Mouse (Mus musculus) layer of hippocampus, postnatal 14 days (tissue): Measurements from ENCODE around the gene Gp1ba. TPM values are rescaled to one million over a fixed set of nuclear protein-coding genes. Genes with fewer than 3 reads are reported as not detected.

Experiments used
- DNase-seq, 2 experiments: peaks; one replicate each; pipeline ENCODE4 v3.0.0; 2021 to 2022; ENCODE audit warnings: low spot score in 2 of 2, mixed read lengths in 1 of 2
- total RNA-seq, 2 experiments: library from RNA; stranded (reverse); gene quantifications; 2 replicates each; pipeline ENCODE4 v1.2.3; 2021

Gp1ba gene
- total RNA-seq, 2 experiments from 2014 or later, result not detected

DNA sequence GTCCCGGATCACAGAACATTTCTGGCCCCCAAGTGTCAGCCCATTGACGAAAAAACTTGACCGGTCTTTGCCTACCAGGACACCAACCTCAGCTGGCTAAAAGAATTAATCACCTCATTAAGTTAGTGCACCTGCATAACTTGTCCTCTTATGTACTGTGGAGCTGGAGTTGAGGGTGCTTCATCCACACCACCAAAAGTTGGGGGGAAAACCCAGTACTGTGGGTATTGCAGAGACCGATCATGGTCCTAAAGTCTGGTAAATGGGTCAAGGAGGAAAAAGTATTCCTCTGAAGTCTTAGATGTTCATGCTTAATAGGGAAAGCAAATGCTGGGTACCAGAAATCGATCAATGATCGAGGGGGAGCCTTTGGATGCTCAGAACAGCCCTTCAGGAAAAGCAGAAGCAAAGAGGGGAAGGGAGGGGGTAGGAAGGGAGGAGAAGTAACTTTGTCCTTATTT is 14.0 kb downstream of the Gp1ba start:
- DNase-seq, result no peak

DNA sequence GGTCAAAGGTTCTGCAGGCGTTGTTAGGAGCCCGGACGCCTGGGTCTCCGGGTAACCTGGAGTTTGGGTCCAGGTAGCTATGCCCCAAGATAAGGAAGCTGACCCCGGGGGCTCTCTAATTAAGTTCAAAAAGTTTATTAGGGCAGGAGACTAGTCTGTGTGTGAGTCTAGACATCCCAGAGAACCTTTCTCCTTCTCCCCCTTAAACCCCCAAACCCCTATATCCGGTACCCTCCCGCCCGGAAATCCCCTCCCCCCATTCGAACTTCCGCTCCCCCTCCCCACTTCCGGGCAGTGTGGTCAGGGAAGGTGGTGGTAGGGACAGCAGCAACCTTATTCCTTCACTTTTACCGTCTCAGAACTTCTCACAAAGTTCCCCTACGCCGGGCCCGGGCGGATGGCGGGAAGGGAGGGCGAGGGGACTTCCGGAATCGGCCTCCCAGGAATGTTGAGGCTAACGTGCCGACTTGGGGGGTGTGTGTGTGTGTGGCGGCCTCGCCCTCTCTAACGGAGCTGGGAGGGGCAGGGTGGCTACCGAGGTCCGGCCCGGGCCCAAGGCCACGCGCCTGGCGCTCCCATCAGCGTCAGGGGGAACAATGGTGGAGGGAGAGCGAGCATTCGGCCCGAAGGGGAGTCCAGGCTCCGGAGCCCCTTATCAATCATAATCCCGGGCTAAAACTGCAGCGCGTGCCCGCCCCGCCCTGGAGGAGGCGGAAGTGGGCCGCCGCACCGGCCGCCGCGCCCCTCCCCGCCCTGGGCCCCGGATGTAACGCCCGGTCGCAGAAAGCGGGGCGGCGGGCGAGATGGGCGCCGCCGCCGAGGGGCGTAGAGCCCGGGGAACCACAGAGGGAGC is 14.6 kb downstream of the Gp1ba start:
- DNase-seq, result peak in 1 of 2 experiments; percentile 46

DNA sequence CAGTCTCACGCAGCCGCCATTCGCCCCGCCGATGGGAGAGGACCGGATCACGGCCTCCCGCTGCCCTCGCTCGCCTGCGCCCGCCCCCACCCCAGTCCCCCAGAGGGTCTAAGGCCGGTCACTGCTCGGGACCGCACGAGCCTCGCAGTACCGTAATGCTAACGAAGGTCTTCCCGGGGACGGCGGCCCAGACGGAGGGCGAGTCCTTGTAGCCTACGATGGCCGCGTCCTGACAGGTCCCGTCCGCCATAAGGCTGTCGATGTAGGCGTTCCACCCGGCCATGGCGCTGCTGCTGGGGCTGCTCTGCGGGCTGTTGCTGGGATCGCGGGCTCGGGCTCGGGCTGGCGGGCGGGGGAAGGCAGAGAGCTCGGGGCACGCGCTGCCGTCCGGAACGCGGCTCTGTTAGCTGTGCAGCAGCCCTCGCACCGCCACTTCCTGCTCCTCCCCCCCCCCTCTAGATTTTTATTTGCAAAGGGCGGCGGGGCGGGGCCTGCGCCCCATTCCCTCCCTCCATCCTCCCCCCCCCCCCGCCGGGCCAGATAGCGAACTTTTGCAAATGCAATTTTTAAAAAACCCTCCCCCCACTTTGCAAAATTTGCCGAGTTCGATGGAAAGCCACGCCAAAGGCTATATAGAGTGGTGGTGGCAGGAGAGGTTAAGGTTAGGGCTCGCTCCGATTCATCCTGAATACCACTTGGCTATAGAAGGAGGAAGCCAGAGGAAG is 15.4 kb downstream of the Gp1ba start, which contains the start of gene Pfn1:
Gene Pfn1, minus strand, starts transcription at position 447 of the 725 bp plus-strand sequence.
- peak; percentile 62 to 73 for DNase-seq

DNA sequence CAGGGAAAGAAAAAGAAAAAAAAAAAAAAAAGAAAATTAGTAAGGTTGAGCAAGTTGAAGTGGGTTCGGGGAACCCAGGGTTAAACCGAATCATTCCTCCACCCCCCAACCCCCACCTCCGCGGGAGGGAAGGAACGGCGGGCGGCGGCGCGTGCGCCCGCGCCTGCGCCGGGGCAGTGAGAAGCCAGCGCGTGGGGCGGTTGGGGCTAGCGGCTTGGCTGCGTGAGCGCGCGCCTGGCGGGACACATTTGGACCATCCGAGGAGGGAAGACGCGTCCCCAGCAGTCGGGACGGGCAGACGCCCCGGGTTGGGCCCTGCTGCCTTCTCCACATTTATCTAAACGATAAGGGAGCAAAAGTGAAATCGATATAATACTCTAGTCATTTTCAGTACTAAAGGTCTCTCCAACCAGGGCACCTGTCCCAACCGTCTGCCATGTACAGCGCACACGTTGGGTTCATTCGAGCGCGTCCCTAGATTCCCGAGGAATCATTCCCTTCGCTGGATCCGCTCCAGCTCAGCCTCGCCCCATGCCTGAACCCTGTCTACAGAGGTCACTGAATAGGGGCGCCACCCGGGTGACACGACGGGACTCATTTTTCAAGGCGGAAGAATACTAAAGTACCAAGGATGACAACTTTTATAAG is 16.1 kb downstream of the Gp1ba start:
- DNase-seq, result peak in 1 of 2 experiments; percentile 78

GRCm38 (mm10) chr11:70655571-70656455 is 16.9 kb downstream of the Gp1ba start:
- no peak for DNase-seq

DNA sequence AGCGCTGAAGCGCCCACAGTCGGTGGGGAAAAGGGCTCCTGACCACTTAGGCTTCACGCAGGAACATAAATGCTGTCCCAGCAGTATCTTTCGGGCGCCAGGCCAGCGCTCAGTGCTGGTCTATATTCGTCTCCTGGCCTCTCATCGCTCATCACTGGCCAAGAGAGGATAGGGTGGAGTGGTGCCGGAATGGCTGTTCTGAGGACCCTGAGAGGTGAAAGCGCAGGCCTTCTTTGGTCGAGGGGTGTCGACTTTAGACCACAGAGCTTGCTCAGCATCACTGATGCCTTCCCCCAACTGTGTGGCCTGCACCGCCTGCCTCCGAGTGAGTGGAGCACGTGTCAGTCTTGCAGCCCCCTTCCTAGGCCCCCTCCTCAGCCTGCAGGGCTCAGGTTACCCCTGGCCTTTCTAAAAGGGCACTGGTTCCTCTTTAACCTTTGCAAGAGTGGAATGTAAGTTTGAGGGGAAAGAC is 17.6 kb downstream of the Gp1ba start:
- no peak for DNase-seq

DNA sequence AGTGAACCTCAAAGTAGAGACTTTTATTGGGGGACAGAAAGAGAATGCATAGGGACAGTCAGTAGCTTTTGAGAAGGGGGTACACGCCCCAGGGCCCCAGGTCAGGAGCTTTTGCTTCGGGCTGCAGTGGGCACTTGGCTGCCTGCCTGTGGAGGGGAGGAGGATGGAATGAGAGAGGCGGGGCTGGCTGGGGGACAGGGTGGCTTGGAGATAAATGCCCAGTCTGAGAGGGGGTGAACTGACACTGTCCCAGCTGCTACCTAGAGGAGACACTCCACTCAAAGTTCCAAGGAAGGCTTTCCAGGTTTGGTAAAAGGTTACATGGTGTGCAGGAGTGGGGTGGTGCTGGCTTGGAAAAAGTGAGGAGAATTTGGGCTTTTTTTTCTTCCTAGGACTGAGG is 18.0 kb downstream of the Gp1ba start, which contains the start of gene Eno3:
Gene Eno3, plus strand, starts transcription at position 239 of the 400 bp plus-strand sequence.
- DNase-seq, result no peak

DNA sequence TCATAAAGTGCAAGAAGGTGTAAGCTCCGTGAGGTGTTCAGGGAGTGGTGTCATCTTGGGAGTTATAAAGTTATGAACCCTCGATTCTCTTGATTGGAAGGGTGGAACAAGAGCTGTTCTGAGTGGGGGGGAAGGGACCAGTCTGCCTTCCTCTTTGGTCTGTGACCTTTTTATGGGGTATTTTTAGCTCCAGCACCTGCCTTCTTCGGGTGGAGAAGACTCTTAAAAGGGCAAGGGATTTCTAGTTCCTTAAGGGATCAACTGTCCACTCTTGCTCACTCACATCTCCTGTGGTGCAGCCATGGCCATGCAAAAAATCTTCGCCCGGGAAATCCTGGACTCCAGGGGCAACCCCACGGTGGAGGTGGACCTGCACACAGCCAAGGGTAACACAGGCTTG is 18.7 kb downstream of the Gp1ba start:
- DNase-seq, result no peak

DNA sequence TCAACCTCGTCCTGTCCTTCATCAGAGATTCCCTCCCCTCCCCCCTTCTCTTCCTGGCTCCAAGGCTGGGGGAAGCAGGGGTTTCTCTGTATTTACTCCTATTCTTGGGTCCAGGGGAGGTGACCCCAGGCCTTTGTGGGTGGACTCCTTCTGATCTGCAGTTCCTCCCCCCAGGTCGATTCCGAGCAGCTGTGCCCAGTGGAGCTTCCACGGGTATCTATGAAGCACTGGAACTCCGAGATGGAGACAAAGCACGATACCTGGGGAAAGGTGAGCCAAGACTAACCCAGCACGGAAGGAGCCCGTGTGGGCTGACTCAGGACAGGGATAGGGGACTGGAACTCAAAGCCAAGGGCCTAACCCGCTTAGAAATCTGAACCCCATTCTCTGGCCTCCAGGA is 19.1 kb downstream of the Gp1ba start:
- no peak for DNase-seq

DNA sequence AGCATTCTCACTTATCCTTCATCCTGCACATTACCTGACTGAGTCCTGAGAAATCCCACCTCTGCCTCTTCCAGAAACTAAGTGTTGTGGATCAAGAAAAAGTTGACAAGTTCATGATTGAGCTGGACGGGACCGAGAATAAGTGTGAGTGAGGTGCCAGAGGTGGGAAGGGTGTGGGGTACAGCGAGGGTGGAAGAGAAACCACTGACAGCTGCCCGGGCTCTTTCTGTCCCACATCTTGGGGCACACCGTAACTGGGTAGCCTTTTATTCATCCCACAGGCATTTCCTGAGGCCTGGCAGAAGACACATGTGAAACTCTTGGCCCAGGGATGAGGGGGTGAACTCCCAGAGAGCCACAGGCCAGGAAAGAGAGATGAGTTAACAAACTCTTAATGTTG is 19.6 kb downstream of the Gp1ba start:
- DNase-seq, result no peak

GRCm38 (mm10) chr11:70658942-70659341 is 20.0 kb downstream of the Gp1ba start:
- no peak for DNase-seq

- DNase-seq, result no peak
Observed at GRCm38 (mm10) chr11:70660571-70660970, 21.6 kb downstream of the Gp1ba start.

- no peak for DNase-seq
Observed at GRCm38 (mm10) chr11:70663101-70663500, 24.2 kb downstream of the Gp1ba start.

DNA sequence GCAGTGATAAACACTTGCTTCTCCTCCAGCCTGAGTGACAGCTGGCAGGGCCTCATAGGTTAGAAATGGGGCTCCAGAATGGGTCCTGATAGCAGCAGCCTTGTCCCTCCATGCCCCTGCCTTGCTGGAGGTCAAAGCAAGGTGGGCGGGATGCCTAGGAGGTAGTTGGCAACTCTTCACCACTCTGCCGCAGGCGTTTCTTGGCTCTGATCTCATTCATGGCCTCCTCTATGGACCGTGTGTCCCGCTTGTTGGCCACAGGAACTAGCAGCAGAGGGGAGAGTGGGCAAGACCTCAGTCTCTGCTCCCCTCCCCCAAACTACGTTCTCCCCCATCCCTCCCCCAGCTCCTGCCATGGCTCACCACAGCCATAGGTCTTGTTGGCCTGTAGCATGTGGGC is 25.0 kb downstream of the Gp1ba start:
- no peak for DNase-seq

DNA sequence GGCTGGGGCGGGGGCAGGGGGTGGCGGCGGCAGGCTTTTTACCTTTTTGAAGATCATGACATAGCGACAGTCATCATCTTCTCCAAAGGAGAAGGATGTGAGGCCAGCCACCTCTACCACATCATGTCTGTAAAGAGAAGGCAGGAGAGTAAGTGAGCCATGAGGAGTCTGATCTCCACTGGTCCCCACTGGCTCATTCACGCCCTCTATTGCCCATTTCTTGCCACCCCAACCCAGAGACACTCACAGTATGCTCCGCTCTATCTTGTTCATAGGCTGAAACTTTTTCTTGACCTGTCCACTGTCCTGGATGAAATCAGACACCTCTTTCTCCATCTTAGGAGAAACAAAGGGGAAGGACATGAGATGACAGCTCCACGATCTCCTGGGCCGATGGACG is 25.8 kb downstream of the Gp1ba start:
- DNase-seq, result no peak

DNA sequence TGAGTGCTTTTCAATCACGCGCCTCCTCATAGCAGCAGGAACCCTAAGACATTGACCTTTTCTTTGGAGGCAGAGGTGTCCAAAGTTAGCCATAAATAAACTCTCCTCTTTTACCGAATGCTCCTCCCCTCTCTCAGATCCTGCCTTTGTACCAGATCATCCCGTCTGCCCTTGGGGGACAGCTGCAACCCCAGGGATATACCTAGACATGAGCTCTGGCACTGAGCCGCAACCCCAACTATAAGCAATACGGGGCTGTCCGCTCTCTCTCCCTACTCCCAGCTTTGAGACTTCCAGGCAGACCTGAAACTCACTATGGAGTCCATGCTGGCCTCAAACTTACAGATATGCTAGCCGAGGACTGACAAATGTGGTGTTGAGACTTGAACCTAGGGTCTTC is 27.8 kb downstream of the Gp1ba start:
- DNase-seq, result no peak

DNA sequence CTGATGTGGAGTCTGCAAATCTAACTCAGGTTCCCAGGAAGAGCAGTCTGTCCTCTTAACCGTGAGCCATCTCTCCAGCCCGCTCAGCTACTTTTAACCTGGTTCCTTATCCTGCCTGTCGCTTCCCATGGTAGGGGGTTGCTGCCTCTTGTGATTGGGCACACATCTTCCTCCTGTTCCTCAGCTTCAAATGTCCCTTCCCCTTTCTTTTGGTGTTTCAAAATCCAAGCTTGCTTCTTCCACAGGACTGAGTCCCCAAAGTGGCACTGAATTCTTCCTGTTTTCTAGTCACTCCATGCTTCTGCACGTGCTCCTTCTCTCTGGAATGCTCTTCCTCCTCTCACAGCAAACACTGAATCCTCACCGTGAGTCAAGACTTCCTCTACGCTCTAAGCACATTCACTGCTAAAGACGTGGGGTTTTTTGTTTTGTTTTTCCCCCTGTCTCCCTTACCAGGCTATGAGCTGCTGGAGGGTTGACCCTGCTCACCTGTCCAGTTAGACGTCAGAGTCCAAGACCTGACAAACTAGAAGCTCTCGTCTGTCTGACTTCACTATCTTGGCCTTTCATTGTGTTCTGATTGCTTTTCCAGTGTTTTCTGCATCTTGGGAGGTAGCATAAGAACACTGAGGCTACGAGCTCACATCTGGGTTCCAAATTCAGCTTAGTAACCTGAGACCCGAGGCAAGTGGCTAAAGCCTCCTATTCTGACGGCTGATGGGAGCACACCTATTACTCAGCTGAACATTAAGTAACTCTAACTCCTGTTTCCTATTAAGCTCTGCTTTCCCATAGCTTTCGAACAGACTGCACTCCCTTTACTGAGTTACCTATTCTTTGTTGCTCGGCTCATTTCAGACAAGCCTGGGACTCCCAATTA is 28.6 kb downstream of the Gp1ba start:
- no peak for DNase-seq

GRCm38 (mm10) chr11:70668335-70668770 is 29.4 kb downstream of the Gp1ba start:
- peak in 1 of 2 experiments; percentile 81 for DNase-seq

DNA sequence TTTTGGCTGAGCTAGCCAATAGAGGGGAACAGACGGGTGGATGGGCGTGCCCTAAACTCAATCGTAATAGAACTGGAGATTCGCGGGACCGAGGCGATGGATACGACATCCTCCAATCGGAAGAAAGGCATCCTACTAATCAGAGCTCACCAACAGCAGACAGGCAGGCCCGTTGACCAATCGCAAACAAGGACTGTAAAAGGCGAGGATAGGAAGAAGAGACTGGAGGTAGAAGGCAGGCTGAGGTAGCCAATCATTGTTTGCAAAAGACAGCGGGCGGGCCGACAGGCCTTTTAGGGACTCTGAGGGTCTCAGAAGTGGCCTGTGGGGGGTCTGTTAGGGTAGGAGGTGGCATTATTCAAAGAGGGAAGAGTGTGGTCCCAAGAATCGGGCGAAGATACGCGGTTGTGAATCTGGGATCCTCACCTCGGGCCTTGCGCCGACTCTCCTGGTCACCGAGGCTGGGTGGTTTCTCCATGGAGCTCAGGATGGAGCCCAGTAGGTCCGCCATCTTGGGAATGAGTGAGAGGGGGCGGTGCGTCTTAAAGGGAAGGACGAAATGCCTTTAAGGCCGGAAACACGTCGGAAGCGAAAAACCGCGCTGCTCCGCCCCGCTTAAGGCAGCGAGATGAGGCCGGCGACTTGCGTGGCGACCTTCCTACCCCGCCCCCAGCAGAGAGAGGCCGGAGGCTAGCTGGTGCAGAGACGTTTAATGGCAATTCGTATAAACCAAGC is 30.0 kb downstream of the Gp1ba start, which contains the start of gene Spag7:
Gene Spag7, minus strand, starts transcription at position 646 of the 735 bp plus-strand sequence.
- peak; percentile 97 to 99 for DNase-seq
